Mouse (Mus musculus) adrenal gland, postnatal 4 days (tissue): Measurements from ENCODE around the gene Rps6kc1. TPM values are rescaled to one million over a fixed set of nuclear protein-coding genes. Genes with fewer than 3 reads are reported as not detected.
"Not testable (repeated sequence)": the region's sequence is repeated elsewhere in the genome, so short reads cannot be mapped to it uniquely, and the experiment has no call there.

Source experiments
- DNase-seq, 2 experiments: peaks; one replicate each; pipeline ENCODE4 v3.0.0; 2021 to 2022; ENCODE audit warnings: low spot score in 2 of 2, mixed read lengths in 2 of 2
- long read RNA-seq, 2 experiments: library from polyadenylated mRNA; stranded (forward); transcript quantifications; one replicate each; pipeline ENCODE4 v2.0.0; 2021
- total RNA-seq, 2 experiments: library from RNA; stranded (reverse); gene quantifications; 2 replicates each; pipeline ENCODE4 v1.2.3; 2021

Gene Rps6kc1
- total RNA-seq = 10 to 100 TPM; 28.0 to 30.7 TPM
- long read RNA-seq, experiment 1, transcript Rps6kc1-201 (15 exons, 3,995 nt) = major isoform, 5 of 15 reads
- long read RNA-seq, experiment 1, partial matches to known transcripts = 2 of 15 reads
- long read RNA-seq, experiment 1, other reads (novel, unspliced or antisense) = 8 of 15 reads
- long read RNA-seq, experiment 2, transcript Rps6kc1-201 (15 exons, 3,995 nt) = major isoform, 15 of 32 reads
- long read RNA-seq, experiment 2, partial matches to known transcripts = 3 of 32 reads
- long read RNA-seq, experiment 2, other reads (novel, unspliced or antisense) = 14 of 32 reads

GRCm38 (mm10) chr1:190911415-190912123 is at the start of gene Rps6kc1:
Rps6kc1 (minus strand) TSS chr1:190911770.
- peak; percentile 51 to 61 for DNase-seq

- no peak for DNase-seq
Measured at GRCm38 (mm10) chr1:190958821-190959220, 47.3 kb upstream of the Rps6kc1 start.

GRCm38 (mm10) chr1:190953009-190953408 is 41.4 kb upstream of the Rps6kc1 start:
- DNase-seq = no peak

- no peak for DNase-seq
Measured at GRCm38 (mm10) chr1:190951014-190951413, 39.4 kb upstream of the Rps6kc1 start.

- no peak for DNase-seq
Measured at GRCm38 (mm10) chr1:190948846-190949245, 37.3 kb upstream of the Rps6kc1 start.

- peak in 1 of 2 experiments; percentile 20 for DNase-seq
Measured at GRCm38 (mm10) chr1:190948439-190948838, 36.9 kb upstream of the Rps6kc1 start.

GRCm38 (mm10) chr1:190947986-190948385 is 36.4 kb upstream of the Rps6kc1 start:
- DNase-seq = no peak

- peak; percentile 17 to 45 for DNase-seq
Measured at GRCm38 (mm10) chr1:190944109-190944760, 32.7 kb upstream of the Rps6kc1 start.

- DNase-seq = no peak
Measured at GRCm38 (mm10) chr1:190939803-190940202, 28.2 kb upstream of the Rps6kc1 start.

GRCm38 (mm10) chr1:190930181-190930580 is 18.6 kb upstream of the Rps6kc1 start:
- no peak for DNase-seq

- DNase-seq = peak in 1 of 2 experiments; percentile 18
Measured at GRCm38 (mm10) chr1:190929010-190929695, 17.6 kb upstream of the Rps6kc1 start.

- DNase-seq = peak; percentile 89 to 97
Measured at GRCm38 (mm10) chr1:190928370-190929009, 16.9 kb upstream of the Rps6kc1 start.

GRCm38 (mm10) chr1:190927751-190928369 is 16.3 kb upstream of the Rps6kc1 start:
- no peak for DNase-seq

GRCm38 (mm10) chr1:190927311-190927710 is 15.7 kb upstream of the Rps6kc1 start:
- no peak for DNase-seq

GRCm38 (mm10) chr1:190924812-190925211 is 13.2 kb upstream of the Rps6kc1 start, which contains the start of gene Angel2:
Angel2 (plus strand) TSS chr1:190925112.
- DNase-seq = not testable (repeated sequence)

- no peak for DNase-seq
Measured at GRCm38 (mm10) chr1:190919725-190920469, 8.3 kb upstream of the Rps6kc1 start.

GRCm38 (mm10) chr1:190918938-190919337 is 7.4 kb upstream of the Rps6kc1 start:
- DNase-seq = no peak

- no peak for DNase-seq
Measured at GRCm38 (mm10) chr1:190912623-190913022, 1.1 kb upstream of the Rps6kc1 start.

- no peak for DNase-seq
Measured at GRCm38 (mm10) chr1:190910836-190911235, 734 bp downstream of the Rps6kc1 start.

GRCm38 (mm10) chr1:190904714-190905113 is 6.9 kb downstream of the Rps6kc1 start:
- no peak for DNase-seq
